Mouse (Mus musculus) MEL (cell line): ENCODE measurements at regions not wholly inside any gene's neighbourhood (a gene's known extent, or its start where the extent isn't known, plus 50 kb on each side); places are given as distances from the start of the nearest gene placed in this dataset.

Experiments used
- DNase-seq: peaks from one replicate; pipeline ENCODE4 v3.0.0; 2011; ENCODE audit warnings: low read depth, low spot score
- H3K27ac ChIP-seq: 2 replicates; pipeline ENCODE4 v1.5.1; 2012; ENCODE audit warnings: low read depth, mild to moderate bottlenecking, control low read depth, low read length, moderate library complexity; ENCODE audit not compliant: control insufficient read depth
- H3K27me3 ChIP-seq, 2 experiments: fragments of 150-350 bp in 1 of 2; sonication (generic) in 1 of 2; 2 replicates each; pipeline ENCODE4 v1.6.1; 2012; ENCODE audit warnings: low read length in 2 of 2, mild to moderate bottlenecking in 2 of 2, improper control_type of control experiment in 1 of 2, moderate library complexity in 1 of 2; ENCODE audit not compliant: insufficient read depth in 2 of 2, control insufficient read depth in 1 of 2
- H3K36me3 ChIP-seq, 2 experiments: 2 replicates each; pipeline ENCODE4 v1.6.1; 2012 to 2014; ENCODE audit warnings: low read length in 2 of 2, improper control_type of control experiment in 1 of 2, inconsistent platforms in 1 of 2, mild to moderate bottlenecking in 1 of 2; ENCODE audit not compliant: insufficient read depth in 2 of 2, control insufficient read depth in 1 of 2
- H3K4me1 ChIP-seq, 2 experiments: fragments of 150-350 bp in 1 of 2; sonication (generic) in 1 of 2; 2 replicates each; pipeline ENCODE4 v1.6.1; 2012; ENCODE audit warnings: low read length in 2 of 2, improper control_type of control experiment in 1 of 2, mild to moderate bottlenecking in 1 of 2; ENCODE audit not compliant: insufficient read depth in 2 of 2, control insufficient read depth in 1 of 2
- H3K4me3 ChIP-seq, 2 experiments: fragments of 150-350 bp in 1 of 2; sonication (generic) in 1 of 2; 2 replicates each; pipeline ENCODE4 v1.5.1; 2012; ENCODE audit warnings: low read depth in 2 of 2, low read length in 2 of 2, mild to moderate bottlenecking in 2 of 2, moderate library complexity in 2 of 2, control low read depth in 1 of 2, improper control_type of control experiment in 1 of 2; ENCODE audit not compliant: control insufficient read depth in 1 of 2, insufficient read depth in 1 of 2
- H3K79me2 ChIP-seq: 2 replicates; pipeline ENCODE4 v1.6.1; 2012; ENCODE audit warnings: mild to moderate bottlenecking, low read length, moderate library complexity; ENCODE audit not compliant: control insufficient read depth, poor library complexity, insufficient read depth
- H3K9ac ChIP-seq: 2 replicates; pipeline ENCODE4 v1.6.1; 2012; ENCODE audit warnings: low read depth, mild to moderate bottlenecking, control low read depth, low read length, moderate library complexity; ENCODE audit not compliant: control insufficient read depth, poor library complexity, severe bottlenecking
- H3K9me3 ChIP-seq: fragments of 150-350 bp; sonication (generic); replicated peaks from 2 replicates; pipeline ENCODE4 v1.6.1; 2012; ENCODE audit warnings: mild to moderate bottlenecking, low read length, improper control_type of control experiment, moderate library complexity; ENCODE audit not compliant: insufficient read depth
- CHD1 ChIP-seq: IDR thresholded peaks from 2 replicates; pipeline ENCODE4 v1.6.1; 2012; ENCODE audit warnings: low read depth, mild to moderate bottlenecking, inconsistent platforms, low read length, improper control_type of control experiment
- CHD2 ChIP-seq: IDR thresholded peaks from 2 replicates; pipeline ENCODE4 v1.6.1; 2011; ENCODE audit warnings: low read length, improper control_type of control experiment
- CTCF ChIP-seq, 3 experiments: IDR thresholded peaks in 2 of 3; conservative IDR thresholded peaks in 1 of 3; 2 replicates each; pipeline ENCODE4 v1.5.1; 2011 to 2012; ENCODE audit warnings: low read length in 3 of 3, low read depth in 2 of 3, mild to moderate bottlenecking in 2 of 3, improper control_type of control experiment in 1 of 3, inconsistent platforms in 1 of 3, mixed read lengths in 1 of 3, moderate library complexity in 1 of 3; ENCODE audit not compliant: control insufficient read depth in 1 of 3, insufficient read depth in 1 of 3, poor library complexity in 1 of 3, severe bottlenecking in 1 of 3
- E2F4 ChIP-seq: IDR thresholded peaks from 2 replicates; pipeline ENCODE4 v1.6.1; 2011; ENCODE audit warnings: low read depth, low read length, improper control_type of control experiment, borderline replicate concordance
- ELF1 ChIP-seq: IDR thresholded peaks from 2 replicates; pipeline ENCODE4 v1.6.1; 2014; ENCODE audit warnings: low read depth, mild to moderate bottlenecking, inconsistent platforms, low read length, improper control_type of control experiment, moderate library complexity
- EP300 ChIP-seq, 2 experiments: IDR thresholded peaks; 2 replicates each; pipeline ENCODE4 v1.6.1; 2011; ENCODE audit warnings: improper control_type of control experiment in 2 of 2, low read length in 2 of 2, low read depth in 1 of 2, mild to moderate bottlenecking in 1 of 2
- HCFC1 ChIP-seq: IDR thresholded peaks from 2 replicates; pipeline ENCODE4 v1.6.1; 2012; ENCODE audit warnings: low read depth, mild to moderate bottlenecking, inconsistent platforms, low read length, improper control_type of control experiment, moderate library complexity
- JUND ChIP-seq: IDR thresholded peaks from 2 replicates; pipeline ENCODE4 v1.6.1; 2011; ENCODE audit warnings: low read depth, mild to moderate bottlenecking, improper control_type of control experiment, low read length
- MAFK ChIP-seq: IDR thresholded peaks from 2 replicates; pipeline ENCODE4 v1.6.1; 2011; ENCODE audit warnings: low read depth, mild to moderate bottlenecking, low read length, improper control_type of control experiment, borderline replicate concordance
- MEF2A ChIP-seq: IDR thresholded peaks from 2 replicates; pipeline ENCODE4 v1.6.1; 2014; ENCODE audit warnings: low read depth, mild to moderate bottlenecking, inconsistent platforms, low read length, improper control_type of control experiment; ENCODE audit not compliant: poor library complexity, insufficient replicate concordance, severe bottlenecking; ENCODE audit errors: extremely low read depth
- MXI1 ChIP-seq: IDR thresholded peaks from 2 replicates; pipeline ENCODE4 v1.6.1; 2011; ENCODE audit warnings: mild to moderate bottlenecking, low read depth, low read length, improper control_type of control experiment
- MYB ChIP-seq: IDR thresholded peaks from 2 replicates; pipeline ENCODE4 v1.6.1; 2011; ENCODE audit warnings: mild to moderate bottlenecking, low read depth, low read length, improper control_type of control experiment
- MYC ChIP-seq: IDR thresholded peaks from 2 replicates; pipeline ENCODE4 v1.6.1; 2011; ENCODE audit warnings: low read depth, mild to moderate bottlenecking, low read length, improper control_type of control experiment, moderate library complexity
- NELFE ChIP-seq: IDR thresholded peaks from 2 replicates; pipeline ENCODE4 v1.6.1; 2011; ENCODE audit warnings: low read depth, low read length, improper control_type of control experiment
- NRF1 ChIP-seq: IDR thresholded peaks from 2 replicates; pipeline ENCODE4 v1.6.1; 2014; ENCODE audit warnings: low read depth, mild to moderate bottlenecking, inconsistent platforms, low read length, improper control_type of control experiment, moderate library complexity; ENCODE audit not compliant: poor library complexity, insufficient read depth, severe bottlenecking
- POLR2A ChIP-seq, 2 experiments: IDR thresholded peaks; 2 replicates each; pipeline ENCODE4 v1.6.1; 2011 to 2012; ENCODE audit warnings: low read length in 2 of 2, mild to moderate bottlenecking in 2 of 2, control low read depth in 1 of 2, improper control_type of control experiment in 1 of 2, low read depth in 1 of 2, moderate library complexity in 1 of 2; ENCODE audit not compliant: control insufficient read depth in 1 of 2, insufficient read depth in 1 of 2, poor library complexity in 1 of 2
- POLR2AphosphoS5 ChIP-seq: IDR thresholded peaks from 2 replicates; pipeline ENCODE4 v1.6.1; 2012; ENCODE audit warnings: low read depth, borderline replicate concordance, mild to moderate bottlenecking, inconsistent platforms, low read length, moderate library complexity, mixed read lengths
- RCOR1 ChIP-seq: IDR thresholded peaks from 2 replicates; pipeline ENCODE4 v1.6.1; 2012; ENCODE audit warnings: low read depth, mild to moderate bottlenecking, inconsistent platforms, low read length, improper control_type of control experiment
- SMC3 ChIP-seq: IDR thresholded peaks from 2 replicates; pipeline ENCODE4 v1.6.1; 2011; ENCODE audit warnings: low read depth, low read length, improper control_type of control experiment
- TBP ChIP-seq: IDR thresholded peaks from 2 replicates; pipeline ENCODE4 v1.8.0; 2011; ENCODE audit warnings: low read depth, low read length, improper control_type of control experiment
- TCF12 ChIP-seq: IDR thresholded peaks from 2 replicates; pipeline ENCODE4 v1.6.1; 2014; ENCODE audit warnings: low read depth, mild to moderate bottlenecking, inconsistent platforms, low read length, improper control_type of control experiment, moderate library complexity
- UBTF ChIP-seq: IDR thresholded peaks from 2 replicates; pipeline ENCODE4 v1.6.1; 2012; ENCODE audit warnings: low read depth, mild to moderate bottlenecking, inconsistent platforms, low read length, improper control_type of control experiment, moderate library complexity, borderline replicate concordance; ENCODE audit not compliant: insufficient read depth
- USF1 ChIP-seq: IDR thresholded peaks from 2 replicates; pipeline ENCODE4 v1.6.1; 2014; ENCODE audit warnings: low read depth, mild to moderate bottlenecking, inconsistent platforms, low read length, improper control_type of control experiment, moderate library complexity
- ZC3H11A ChIP-seq: IDR thresholded peaks from 2 replicates; pipeline ENCODE4 v1.6.1; 2012; ENCODE audit warnings: low read depth, mild to moderate bottlenecking, inconsistent platforms, low read length, improper control_type of control experiment
- ZKSCAN1 ChIP-seq: IDR thresholded peaks from 2 replicates; pipeline ENCODE4 v1.6.1; 2012; ENCODE audit warnings: low read depth, mild to moderate bottlenecking, inconsistent platforms, low read length, improper control_type of control experiment, moderate library complexity
- ZMIZ1 ChIP-seq: IDR thresholded peaks from 2 replicates; pipeline ENCODE4 v1.6.1; 2012; ENCODE audit warnings: low read depth, mild to moderate bottlenecking, inconsistent platforms, low read length, improper control_type of control experiment, moderate library complexity
- ZNF384 ChIP-seq: IDR thresholded peaks from 2 replicates; pipeline ENCODE4 v1.6.1; 2012; ENCODE audit warnings: low read depth, mild to moderate bottlenecking, inconsistent platforms, low read length, improper control_type of control experiment

DNA sequence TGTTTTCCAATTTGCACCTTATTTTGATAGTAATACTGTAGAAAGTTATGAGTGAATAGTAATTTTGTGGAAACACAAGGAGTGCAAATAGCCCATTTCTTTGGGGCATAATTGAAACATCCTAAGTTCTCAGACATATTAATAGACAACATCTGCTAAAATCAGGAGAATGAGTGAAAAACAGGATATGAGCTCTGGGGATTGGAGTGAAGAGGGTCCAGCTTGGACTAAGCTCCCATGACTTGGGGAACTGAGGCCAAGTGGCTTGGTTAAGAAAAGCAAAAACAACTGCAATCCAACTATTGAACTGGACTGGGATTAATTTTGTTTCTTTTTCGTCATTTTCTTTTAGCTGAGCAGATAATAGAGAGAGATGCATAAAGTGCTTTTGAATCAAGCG is 240.7 kb downstream of the Slc30a10 start:
- H3K79me2 ChIP-seq, result no peaks in the 10 kb centered on the region
- no peaks in the 10 kb centered on the region; a peak in 1 of 4 replicates for H3K27me3 ChIP-seq
- H3K9me3 ChIP-seq, result no peaks in the 10 kb centered on the region
- H3K4me3 ChIP-seq, result no peak overlapping the region
- no peaks in the 10 kb centered on the region for H3K36me3 ChIP-seq
- TF ChIP-seq POLR2A (IDR thresholded peaks at IDR 0.05; ENCODE audit: control insufficient read depth in 1 of 2, insufficient read depth in 1 of 2, low read depth in 1 of 2, low read length in 2 of 2, poor library complexity in 1 of 2) (no peak), JUND (no peak), POLR2AphosphoS5 (no peak), ELF1 (no peak), MXI1 (no peak), ZC3H11A (no peak), NRF1 (no peak), SMC3 (no peak), NELFE (no peak), USF1 (no peak), ZMIZ1 (no peak), TBP (no peak), MEF2A (no peak)
- TF ChIP-seq, all 39 proteins: peak for 0
- H3K4me1 ChIP-seq, result no peaks in the 10 kb centered on the region
- H3K9ac ChIP-seq, result no peak overlapping the region
- no peak overlapping the region for H3K27ac ChIP-seq
- no peak for DNase-seq

DNA sequence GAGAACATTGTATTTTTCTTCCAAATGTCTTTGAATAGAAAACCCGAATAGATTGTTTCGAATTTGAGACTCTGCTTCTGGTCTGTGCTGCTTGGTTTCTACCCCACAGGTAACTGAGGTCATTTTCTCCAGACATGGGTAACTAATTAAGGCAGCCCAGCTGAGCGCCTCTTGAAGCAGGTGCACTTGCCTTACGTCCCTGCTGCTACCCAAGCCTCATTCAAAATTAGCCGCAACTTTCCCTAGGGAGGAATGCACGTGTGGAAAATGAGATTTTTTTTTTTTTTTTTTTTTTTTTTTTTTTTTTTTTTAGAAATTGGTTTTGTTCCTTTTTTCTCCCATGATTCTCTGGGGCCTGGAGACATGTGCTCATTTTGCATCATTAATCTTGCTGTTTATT is 245.1 kb downstream of the Slc30a10 start:
- Histone ChIP-seq H3K36me3 (no peaks in the 10 kb centered on the region), H3K27ac (no peak overlapping the region), H3K9me3 (no peaks in the 10 kb centered on the region), H3K27me3 (no peaks in the 10 kb centered on the region; a peak in 1 of 4 replicates), H3K9ac (no peak overlapping the region)
- no peak for DNase-seq
- TF ChIP-seq TCF12 (no peak), CHD2 (no peak), MYC (no peak), JUND (no peak), MYB (no peak), UBTF (no peak), MAFK (no peak), E2F4 (no peak), CTCF (IDR thresholded peaks at IDR 0.05 in 2 of 3, conservative IDR thresholded peaks at IDR 0.05 in 1 of 3; ENCODE audit: control insufficient read depth in 1 of 3, insufficient read depth in 1 of 3, low read depth in 2 of 3, low read length in 3 of 3, poor library complexity in 1 of 3, severe bottlenecking in 1 of 3) (no peak), EP300 (IDR thresholded peaks at IDR 0.05; ENCODE audit: low read depth in 1 of 2, low read length in 2 of 2) (no peak), MXI1 (no peak), ZNF384 (no peak), ZMIZ1 (no peak), ZKSCAN1 (no peak), CHD1 (no peak), HCFC1 (no peak), ELF1 (no peak), POLR2AphosphoS5 (no peak), RCOR1 (no peak)
- TF ChIP-seq, all 39 proteins: peak for 0
- Histone ChIP-seq H3K4me3 (no peak overlapping the region), H3K79me2 (no peaks in the 10 kb centered on the region), H3K4me1 (no peaks in the 10 kb centered on the region)
